Mouse (Mus musculus) forebrain, embryonic 16.5 days (tissue): ENCODE measurements at regions not wholly inside any gene's neighbourhood (a gene's known extent, or its start where the extent isn't known, plus 50 kb on each side); places are given as distances from the start of the nearest gene placed in this dataset.

Experiments
- ATAC-seq: fragments of 200-750 bp; cut with Nextera tagmentation; 2 replicates; pipeline ENCODE4 v1.8.0; 2017; ENCODE audit warnings: mild to moderate bottlenecking, moderate library complexity
- H3K27ac ChIP-seq: fragments of 300-500 bp; sonication (generic); 2 replicates; pipeline ENCODE4 v1.5.1; 2014; ENCODE audit warnings: low read length, control low read depth
- H3K27me3 ChIP-seq: fragments of 300-500 bp; sonication (generic); replicated peaks from 2 replicates; pipeline ENCODE4 v1.6.1; 2014; ENCODE audit warnings: low read length; ENCODE audit not compliant: control insufficient read depth, insufficient read depth
- H3K36me3 ChIP-seq: fragments of 300-500 bp; sonication (generic); 2 replicates; pipeline ENCODE4 v1.6.1; 2014; ENCODE audit not compliant: control insufficient read depth, insufficient read depth
- H3K4me1 ChIP-seq: fragments of 300-500 bp; sonication (generic); replicated peaks from 2 replicates; pipeline ENCODE4 v1.6.1; 2014; ENCODE audit warnings: low read length; ENCODE audit not compliant: control insufficient read depth, insufficient read depth
- H3K4me2 ChIP-seq: fragments of 300-500 bp; sonication (generic); 2 replicates; pipeline ENCODE4 v1.6.1; 2014; ENCODE audit warnings: mild to moderate bottlenecking, low read length, control low read depth
- H3K4me3 ChIP-seq: fragments of 300-500 bp; sonication (generic); replicated peaks from 2 replicates; pipeline ENCODE4 v1.5.1; 2014; ENCODE audit warnings: mild to moderate bottlenecking, low read length, control low read depth
- H3K9ac ChIP-seq: fragments of 300-500 bp; sonication (generic); replicated peaks from 2 replicates; pipeline ENCODE4 v1.6.1; 2014; ENCODE audit warnings: low read depth, low read length, control low read depth
- H3K9me3 ChIP-seq: fragments of 300-500 bp; sonication (generic); 2 replicates; pipeline ENCODE4 v1.6.1; 2016; ENCODE audit warnings: low read length; ENCODE audit not compliant: control insufficient read depth
- WGBS: fragments of 180-500 bp; shearing (Covaris S2); extraction: QIAGEN DNeasy Blood & Tissue Kit; methylation state at CpG from one replicate; pipeline ENCODE4 v1.1.7; 2014; 5-methylcytosine and 5-hydroxymethylcytosine counted together

DNA sequence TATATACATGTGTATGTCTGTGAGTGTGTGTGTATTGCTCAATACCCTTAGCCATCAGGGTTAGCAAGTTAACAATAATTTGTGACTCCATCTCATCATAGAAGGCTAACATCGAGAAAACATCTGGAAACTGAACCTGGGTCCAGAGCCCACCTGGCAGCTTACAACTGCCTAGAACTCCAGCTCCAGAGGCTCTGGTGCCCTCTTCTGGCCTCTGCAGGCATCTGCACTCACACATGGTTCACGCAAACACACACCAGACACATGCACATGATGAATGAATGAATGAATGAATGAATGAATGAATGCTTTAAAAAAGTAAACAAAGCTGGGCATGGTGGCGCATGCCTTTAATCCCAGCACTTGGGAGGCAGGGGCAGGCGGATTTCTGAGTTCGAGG is 182.8 kb downstream of the Suds3 start:
- no peak overlapping the region for H3K4me3 ChIP-seq
- ATAC-seq = no peak
- H3K27ac ChIP-seq = no peak overlapping the region
- no peak overlapping the region for H3K9ac ChIP-seq
- no peaks in the 10 kb centered on the region for H3K4me1 ChIP-seq
- H3K36me3 ChIP-seq = no peaks in the 10 kb centered on the region
- H3K4me2 ChIP-seq = no peak overlapping the region
- WGBS = 91% methylated on average over 5 of the region's 5 CpGs
- H3K9me3 ChIP-seq = peaks cover 4% of the 10 kb centered on the region; the same call in 1 of the 2 replicates
- no peaks in the 10 kb centered on the region for H3K27me3 ChIP-seq

DNA sequence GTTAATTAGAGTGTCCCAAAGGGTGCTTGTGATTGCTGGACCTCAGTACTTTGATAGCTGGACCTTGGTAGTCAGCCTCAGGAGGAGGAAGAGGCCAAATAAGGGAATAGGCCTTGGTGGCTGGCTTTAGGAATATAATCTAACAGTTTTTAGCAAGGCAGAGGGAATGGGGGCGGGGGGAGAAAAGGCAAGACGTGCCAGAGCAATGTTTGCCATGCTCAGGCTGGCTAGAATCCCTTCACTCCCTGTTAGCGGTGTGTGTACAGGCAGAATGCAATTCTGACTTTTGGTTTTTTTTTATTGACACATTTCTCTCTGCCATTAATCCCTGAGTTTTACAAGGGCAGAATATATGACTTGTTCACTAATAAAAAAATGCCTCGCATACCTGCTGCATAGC is 192.2 kb downstream of the Suds3 start:
- no peak for ATAC-seq
- peaks cover 4% of the 10 kb centered on the region; the same call in 1 of the 2 replicates for H3K9me3 ChIP-seq
- H3K4me3 ChIP-seq = no peak overlapping the region
- H3K9ac ChIP-seq = no peak overlapping the region
- no peaks in the 10 kb centered on the region for H3K27me3 ChIP-seq
- H3K27ac ChIP-seq = no peak overlapping the region
- no peaks in the 10 kb centered on the region for H3K36me3 ChIP-seq
- WGBS = 60% methylated on average over 4 of the region's 4 CpGs
- H3K4me1 ChIP-seq = peaks cover 11% of the 10 kb centered on the region
- no peak overlapping the region for H3K4me2 ChIP-seq

DNA sequence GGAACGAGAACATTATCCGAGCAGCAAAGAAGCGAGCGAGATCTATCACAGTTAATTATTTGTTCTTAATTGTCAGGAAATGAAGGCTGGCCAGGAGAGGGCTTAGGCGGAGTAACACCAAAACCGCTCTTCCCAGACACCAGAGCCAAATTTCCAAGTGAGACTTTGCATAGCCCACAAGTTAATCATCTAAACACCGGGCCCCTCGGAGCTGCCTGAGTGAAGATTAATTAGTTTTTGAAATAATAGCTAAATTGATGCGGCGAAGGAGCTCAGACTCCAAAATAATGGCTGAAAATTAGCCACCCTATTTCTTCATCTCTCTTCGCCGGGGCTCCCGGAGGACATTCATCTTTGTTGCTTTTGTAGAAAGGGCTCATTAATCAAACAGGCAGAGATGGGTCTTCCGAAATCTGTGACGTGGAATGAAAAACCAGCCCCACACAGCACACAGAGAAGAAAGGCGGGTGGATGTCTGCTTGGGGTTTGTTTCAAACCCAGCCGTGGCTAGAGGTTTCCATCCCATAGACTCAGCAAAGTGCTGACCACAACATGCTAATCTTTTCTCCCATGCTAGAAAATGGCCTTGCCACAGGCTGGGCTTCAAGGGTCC is 193.7 kb downstream of the Suds3 start:
- Histone ChIP-seq H3K27ac (no peak overlapping the region), H3K4me3 (no peak overlapping the region), H3K9ac (no peak overlapping the region), H3K9me3 (no peaks in the 10 kb centered on the region), H3K4me1 (peaks cover 11% of the 10 kb centered on the region), H3K4me2 (peak overlapping the region; percentile 23), H3K36me3 (no peaks in the 10 kb centered on the region), H3K27me3 (no peaks in the 10 kb centered on the region)
- WGBS = 15% methylated on average over 17 of the region's 17 CpGs
- 0 out of 2 replicates have a peak, but pooled peaks have one; percentile 33 for ATAC-seq

DNA sequence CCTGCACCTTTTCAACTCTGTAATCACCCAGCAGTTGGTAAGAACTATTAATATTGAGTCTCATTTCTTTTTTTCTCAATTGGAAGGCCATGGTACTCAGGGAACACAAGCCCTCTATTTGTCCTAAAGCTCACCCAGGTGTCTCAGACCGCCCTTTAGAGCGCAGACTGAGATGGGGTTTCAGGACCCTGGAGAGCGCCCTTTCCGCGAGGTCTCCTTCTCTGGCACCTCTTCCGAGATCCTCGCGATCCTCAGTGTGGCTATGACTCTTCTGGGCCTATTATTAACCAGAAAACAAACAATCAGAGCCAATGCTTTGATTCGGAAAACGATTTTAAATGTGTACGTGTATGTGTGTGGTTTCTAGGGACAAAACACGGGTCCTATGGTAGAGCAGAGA is 201.0 kb downstream of the Suds3 start:
- 35% methylated on average over 12 of the region's 12 CpGs for WGBS
- ATAC-seq = no peak
- no peaks in the 10 kb centered on the region for H3K27me3 ChIP-seq
- no peak overlapping the region for H3K27ac ChIP-seq
- H3K36me3 ChIP-seq = no peaks in the 10 kb centered on the region
- H3K4me2 ChIP-seq = no peak overlapping the region
- H3K9me3 ChIP-seq = no peaks in the 10 kb centered on the region; the same call in 1 of the 2 replicates
- H3K4me3 ChIP-seq = no peak overlapping the region
- H3K9ac ChIP-seq = no peak overlapping the region
- 0 out of 2 replicates have a peak, but pooled peaks cover 2% of the 10 kb centered on the region for H3K4me1 ChIP-seq

DNA sequence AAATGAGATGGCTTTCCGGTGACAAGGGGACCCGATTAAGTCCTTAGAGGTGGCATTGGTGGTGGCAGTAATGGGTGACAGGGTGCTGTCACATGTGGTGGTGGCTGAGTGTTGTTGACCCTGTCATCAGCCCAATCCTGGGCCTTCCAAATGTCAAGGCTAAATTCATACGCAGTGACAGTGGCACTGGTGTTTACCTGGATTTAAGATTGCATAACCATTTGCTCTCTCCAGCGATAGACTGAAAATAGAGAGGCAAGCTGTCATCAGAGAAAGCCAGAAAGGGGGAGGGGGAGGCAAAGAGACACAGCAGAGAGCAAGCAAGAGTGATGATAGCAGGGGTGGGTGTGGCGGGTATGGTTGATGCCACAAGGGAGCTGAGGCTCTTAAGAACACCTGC is 215.1 kb downstream of the Suds3 start:
- no peaks in the 10 kb centered on the region for H3K4me1 ChIP-seq
- H3K4me3 ChIP-seq = no peak overlapping the region
- H3K36me3 ChIP-seq = no peaks in the 10 kb centered on the region
- no peak overlapping the region for H3K27ac ChIP-seq
- WGBS = 83% methylated on average over 5 of the region's 5 CpGs
- ATAC-seq = no peak
- H3K27me3 ChIP-seq = no peaks in the 10 kb centered on the region
- no peak overlapping the region for H3K9ac ChIP-seq
- H3K9me3 ChIP-seq = no peaks in the 10 kb centered on the region
- no peak overlapping the region for H3K4me2 ChIP-seq

DNA sequence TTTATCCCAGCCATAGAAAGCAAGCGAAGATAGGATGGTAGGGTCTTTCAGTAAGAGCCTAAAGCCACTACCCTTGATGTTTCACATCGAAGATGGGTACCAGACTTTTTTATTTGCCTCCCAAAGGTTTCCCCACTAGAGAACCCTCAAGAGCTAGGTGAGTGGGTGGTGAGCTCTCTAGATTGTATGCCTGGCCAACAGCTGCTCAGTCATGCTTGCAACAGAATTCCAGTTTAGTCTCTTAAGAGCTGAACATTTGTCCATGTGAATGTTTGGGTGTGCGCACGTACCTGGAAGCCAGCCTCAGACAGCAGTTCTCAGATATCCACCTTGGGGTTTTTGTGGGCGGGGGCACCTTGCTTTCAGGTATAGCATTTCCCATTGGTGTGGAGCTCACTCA is 218.5 kb downstream of the Suds3 start:
- Histone ChIP-seq H3K27me3 (no peaks in the 10 kb centered on the region), H3K4me3 (no peak overlapping the region), H3K9ac (no peak overlapping the region), H3K27ac (no peak overlapping the region), H3K4me2 (no peak overlapping the region), H3K9me3 (no peaks in the 10 kb centered on the region), H3K36me3 (no peaks in the 10 kb centered on the region), H3K4me1 (peaks cover 6% of the 10 kb centered on the region)
- 91% methylated on average over 5 of the region's 5 CpGs for WGBS
- no peak for ATAC-seq

DNA sequence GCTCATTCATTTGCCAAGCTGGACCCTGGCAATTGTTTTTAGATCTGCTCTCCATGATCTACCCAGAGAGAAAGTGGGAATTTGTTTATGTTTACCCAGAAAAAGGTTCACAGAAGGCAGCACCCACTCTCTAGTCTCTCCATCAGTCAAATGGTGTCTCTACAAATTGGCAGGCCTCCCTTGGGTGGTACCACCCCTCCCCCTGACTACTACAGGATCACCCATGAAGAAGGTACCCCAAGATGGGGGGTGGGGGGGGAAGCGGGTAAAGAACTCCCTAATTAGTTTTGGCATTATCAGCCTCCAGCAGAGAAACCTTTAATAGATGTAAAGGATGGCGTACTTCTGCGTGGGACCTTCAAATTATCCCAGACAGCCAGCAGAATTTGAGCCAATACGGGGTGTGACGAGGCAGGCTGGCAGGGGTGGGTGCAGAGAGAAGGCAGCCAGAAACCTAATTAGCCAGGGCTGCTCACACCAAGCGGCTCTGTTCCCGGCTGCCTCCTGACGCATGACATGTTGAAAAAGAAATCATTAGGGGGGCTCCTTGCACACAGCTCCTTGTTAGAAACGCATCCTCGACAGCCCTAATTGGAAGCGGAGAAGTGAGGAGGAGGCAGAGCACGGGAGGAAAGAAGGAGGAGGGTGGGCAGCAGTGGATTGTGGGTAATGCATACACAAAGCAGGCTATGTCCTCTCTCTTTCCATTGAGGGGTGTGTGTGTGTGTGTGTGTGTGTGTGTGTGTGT is 220.7 kb downstream of the Suds3 start:
- Histone ChIP-seq H3K4me1 (peaks cover 6% of the 10 kb centered on the region), H3K27ac (peak overlapping the region; percentile 94), H3K4me3 (0 out of 2 replicates have a peak overlapping the region, but pooled peaks have one; percentile 4), H3K27me3 (no peaks in the 10 kb centered on the region), H3K9ac (no peak overlapping the region), H3K4me2 (peak overlapping the region; percentile 22), H3K9me3 (no peaks in the 10 kb centered on the region), H3K36me3 (no peaks in the 10 kb centered on the region)
- WGBS = 5% methylated on average over 12 of the region's 12 CpGs
- ATAC-seq = peak; percentile 99

DNA sequence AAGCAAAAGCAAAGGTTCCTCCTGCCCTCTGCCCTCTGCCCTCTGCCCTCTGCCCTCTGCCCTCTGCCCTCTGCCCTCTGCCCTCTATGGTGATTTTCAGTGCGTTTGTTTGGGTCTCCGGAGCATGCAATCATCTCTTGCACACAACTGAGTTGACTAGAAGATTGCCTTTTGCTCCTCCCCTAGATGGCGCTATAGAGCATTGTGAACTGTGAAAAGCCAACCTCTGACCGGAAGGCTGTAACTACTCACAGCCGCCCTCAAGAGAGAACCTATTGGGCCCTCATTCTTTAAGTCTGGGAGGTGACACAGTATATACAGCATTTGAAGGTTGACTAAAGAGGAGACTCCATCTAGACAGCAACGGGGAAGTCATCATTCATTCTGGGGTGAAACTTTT is 221.3 kb downstream of the Suds3 start:
- 74% methylated on average over 6 of the region's 6 CpGs for WGBS
- no peaks in the 10 kb centered on the region for H3K9me3 ChIP-seq
- no peaks in the 10 kb centered on the region for H3K36me3 ChIP-seq
- no peak for ATAC-seq
- H3K27me3 ChIP-seq = no peaks in the 10 kb centered on the region
- peak overlapping the region; percentile 94 for H3K27ac ChIP-seq
- H3K9ac ChIP-seq = no peak overlapping the region
- H3K4me2 ChIP-seq = no peak overlapping the region
- no peak overlapping the region for H3K4me3 ChIP-seq
- peaks cover 6% of the 10 kb centered on the region for H3K4me1 ChIP-seq

DNA sequence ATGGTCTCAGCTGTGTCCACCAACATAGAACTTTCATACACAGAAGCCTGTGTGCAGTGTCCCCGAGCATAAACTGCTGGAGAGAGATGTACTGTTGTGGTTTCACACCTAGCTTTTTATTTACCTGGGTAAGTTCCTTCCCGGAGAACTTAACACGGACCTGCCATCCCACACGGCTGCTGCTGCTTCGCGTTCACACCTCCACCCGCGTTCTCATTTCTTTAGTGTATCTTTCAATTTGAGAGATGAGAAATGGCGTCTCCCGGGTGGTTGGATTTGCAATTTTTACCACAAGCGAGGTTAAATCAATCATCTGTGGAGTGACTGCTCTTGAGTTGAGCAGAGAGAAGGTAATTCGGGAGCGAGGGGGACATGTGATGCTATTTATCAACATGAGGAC is 223.0 kb downstream of the Suds3 start:
- WGBS = 82% methylated on average over 13 of the region's 13 CpGs
- no peak overlapping the region for H3K4me3 ChIP-seq
- H3K27me3 ChIP-seq = no peaks in the 10 kb centered on the region
- H3K4me1 ChIP-seq = peaks cover 6% of the 10 kb centered on the region
- H3K36me3 ChIP-seq = no peaks in the 10 kb centered on the region
- no peaks in the 10 kb centered on the region for H3K9me3 ChIP-seq
- H3K4me2 ChIP-seq = no peak overlapping the region
- ATAC-seq = no peak
- no peak overlapping the region for H3K9ac ChIP-seq
- no peak overlapping the region for H3K27ac ChIP-seq
